Mouse (Mus musculus) neural tube, embryonic 15.5 days (tissue): ENCODE results near the gene 1700069L16Rik. TPM values are rescaled to one million over a fixed set of nuclear protein-coding genes. Genes with fewer than 3 reads are reported as not detected.

Experiments
- ATAC-seq: fragments of 200-750 bp; cut with Nextera tagmentation; 2 replicates; pipeline ENCODE4 v1.8.0; 2017; ENCODE audit warnings: mild to moderate bottlenecking, moderate TSS enrichment, moderate library complexity; ENCODE audit not compliant: low FRiP score
- H3K27ac ChIP-seq: fragments of 300-500 bp; sonication (generic); replicated peaks from 2 replicates; pipeline ENCODE4 v1.5.1; 2015; ENCODE audit warnings: mild to moderate bottlenecking, inconsistent platforms
- H3K27me3 ChIP-seq: fragments of 300-500 bp; sonication (generic); replicated peaks from 2 replicates; pipeline ENCODE4 v1.6.1; 2015; ENCODE audit warnings: inconsistent platforms
- H3K36me3 ChIP-seq: fragments of 300-500 bp; sonication (generic); 2 replicates; pipeline ENCODE4 v1.6.1; 2015; ENCODE audit warnings: inconsistent platforms
- H3K4me1 ChIP-seq: fragments of 300-500 bp; sonication (generic); 2 replicates; pipeline ENCODE4 v1.6.1; 2015; ENCODE audit warnings: inconsistent platforms
- H3K4me2 ChIP-seq: fragments of 300-500 bp; sonication (generic); 2 replicates; pipeline ENCODE4 v1.6.1; 2015; ENCODE audit warnings: inconsistent platforms, mild to moderate bottlenecking, moderate library complexity
- H3K4me3 ChIP-seq: fragments of 300-500 bp; sonication (generic); replicated peaks from 2 replicates; pipeline ENCODE4 v1.5.1; 2015; ENCODE audit warnings: mild to moderate bottlenecking, inconsistent platforms
- H3K9ac ChIP-seq: fragments of 300-500 bp; sonication (generic); replicated peaks from 2 replicates; pipeline ENCODE4 v1.6.1; 2015; ENCODE audit warnings: mild to moderate bottlenecking, inconsistent platforms
- H3K9me3 ChIP-seq: fragments of 300-500 bp; sonication (generic); replicated peaks from 2 replicates; pipeline ENCODE4 v1.6.1; 2016; ENCODE audit warnings: inconsistent platforms
- WGBS: fragments of 180-500 bp; shearing (Covaris S2); methylation state at CpG from one replicate; pipeline ENCODE4 v1.1.7; 2015; ENCODE audit warnings: mixed read lengths; 5-methylcytosine and 5-hydroxymethylcytosine counted together
- polyA plus RNA-seq: library from polyadenylated mRNA; unstranded; fragments of >200 nt; fragmentation: Nextera tagmentation; extraction: Ambion mirVana; gene quantifications from 2 replicates; pipeline ENCODE4 v1.2.1, GENCODE M21; 2015

1700069L16Rik gene
- not detected in 2 replicates for polyA plus RNA-seq

GRCm38 (mm10) chr5:113724446-113724845, at the start of gene 1700069L16Rik:
1700069L16Rik (minus strand) TSS chr5:113724772.
- Histone ChIP-seq H3K27me3 (no peaks in the 10 kb centered on the region), H3K4me2 (no peak within 1 kb of the TSS), H3K9me3 (no peaks in the 10 kb centered on the region), H3K4me3 (no peak within 1 kb of the TSS), H3K9ac (no peak within 1 kb of the TSS), H3K36me3 (no peaks in the 10 kb centered on the region), H3K4me1 (peaks cover 18% of the 10 kb centered on the region), H3K27ac (no peak within 1 kb of the TSS)
- WGBS: 4% methylated on average over 15 of the region's 15 CpGs
- peak; percentile 77; the same call in 1 of the 2 replicates for ATAC-seq

GRCm38 (mm10) chr5:113773664-113774063, 49.1 kb upstream of the 1700069L16Rik start:
- Histone ChIP-seq H3K4me2 (peak overlapping the region; percentile 92), H3K4me3 (peak overlapping the region; percentile 99), H3K27me3 (no peaks in the 10 kb centered on the region), H3K9me3 (no peaks in the 10 kb centered on the region), H3K27ac (no peak overlapping the region; the same call in 1 of the 2 replicates), H3K9ac (peak overlapping the region; percentile 67; the same call in 1 of the 2 replicates), H3K4me1 (peaks cover 32% of the 10 kb centered on the region), H3K36me3 (peaks cover 33% of the 10 kb centered on the region)
- WGBS: 0% methylated on average over 7 of the region's 7 CpGs
- ATAC-seq: no peak; the same call in 1 of the 2 replicates

GRCm38 (mm10) chr5:113772905-113773519, 48.4 kb upstream of the 1700069L16Rik start:
- Histone ChIP-seq H3K36me3 (peaks cover 34% of the 10 kb centered on the region), H3K4me2 (peak overlapping the region; percentile 92), H3K9ac (peak overlapping the region; percentile 67), H3K27me3 (no peaks in the 10 kb centered on the region), H3K27ac (peak overlapping the region; percentile 100), H3K4me1 (peaks cover 36% of the 10 kb centered on the region), H3K4me3 (peak overlapping the region; percentile 99), H3K9me3 (no peaks in the 10 kb centered on the region)
- peak; percentile 49 for ATAC-seq
- WGBS: 2% methylated on average over 30 of the region's 38 CpGs

GRCm38 (mm10) chr5:113772450-113772895, 47.9 kb upstream of the 1700069L16Rik start, which contains the start of the genes Sart3 and Iscu:
Sart3 (minus strand) TSS chr5:113772510.
Iscu (plus strand) TSS chr5:113772748.
- peak within 1 kb of the TSS; percentile 83 for H3K9ac ChIP-seq
- peaks cover 35% of the 10 kb centered on the region for H3K36me3 ChIP-seq
- 0% methylated on average over 49 of the region's 49 CpGs for WGBS
- peak within 1 kb of the TSS; percentile 100 for H3K27ac ChIP-seq
- no peaks in the 10 kb centered on the region for H3K9me3 ChIP-seq
- H3K4me3 ChIP-seq: peak within 1 kb of the TSS; percentile 99
- H3K4me1 ChIP-seq: peaks cover 38% of the 10 kb centered on the region
- peak within 1 kb of the TSS; percentile 92 for H3K4me2 ChIP-seq
- no peaks in the 10 kb centered on the region for H3K27me3 ChIP-seq
- peak; percentile 89 for ATAC-seq

- Histone ChIP-seq H3K9ac (peak overlapping the region; percentile 83), H3K9me3 (no peaks in the 10 kb centered on the region), H3K36me3 (peaks cover 33% of the 10 kb centered on the region), H3K4me2 (peak overlapping the region; percentile 92), H3K4me1 (peaks cover 38% of the 10 kb centered on the region), H3K27me3 (no peaks in the 10 kb centered on the region), H3K27ac (peak overlapping the region; percentile 100), H3K4me3 (peak overlapping the region; percentile 99)
- WGBS: under 1% methylated on average over 89 of the region's 97 CpGs
- peak; percentile 85 for ATAC-seq
Observed at GRCm38 (mm10) chr5:113771213-113772162, 46.9 kb upstream of the 1700069L16Rik start.

GRCm38 (mm10) chr5:113768806-113769205, 44.2 kb upstream of the 1700069L16Rik start:
- no peak for ATAC-seq
- 92% methylated on average over 8 of the region's 8 CpGs for WGBS
- H3K9me3 ChIP-seq: no peaks in the 10 kb centered on the region
- no peaks in the 10 kb centered on the region for H3K27me3 ChIP-seq
- no peak overlapping the region for H3K4me2 ChIP-seq
- no peak overlapping the region for H3K9ac ChIP-seq
- no peak overlapping the region for H3K4me3 ChIP-seq
- H3K4me1 ChIP-seq: peaks cover 34% of the 10 kb centered on the region
- H3K36me3 ChIP-seq: peaks cover 15% of the 10 kb centered on the region
- no peak overlapping the region for H3K27ac ChIP-seq

GRCm38 (mm10) chr5:113765641-113766526, 41.3 kb upstream of the 1700069L16Rik start:
- no peak for ATAC-seq
- H3K4me2 ChIP-seq: no peak overlapping the region
- H3K4me1 ChIP-seq: peaks cover 26% of the 10 kb centered on the region
- H3K4me3 ChIP-seq: no peak overlapping the region
- H3K27ac ChIP-seq: no peak overlapping the region
- no peak overlapping the region for H3K9ac ChIP-seq
- peaks cover 37% of the 10 kb centered on the region for H3K36me3 ChIP-seq
- no peaks in the 10 kb centered on the region for H3K27me3 ChIP-seq
- WGBS: 86% methylated on average over 13 of the region's 13 CpGs
- H3K9me3 ChIP-seq: no peaks in the 10 kb centered on the region

- WGBS: 91% methylated on average over 7 of the region's 7 CpGs
- no peaks in the 10 kb centered on the region for H3K27me3 ChIP-seq
- peaks cover 50% of the 10 kb centered on the region for H3K36me3 ChIP-seq
- H3K4me1 ChIP-seq: peaks cover 13% of the 10 kb centered on the region
- ATAC-seq: no peak
- no peak overlapping the region for H3K27ac ChIP-seq
- H3K9me3 ChIP-seq: no peaks in the 10 kb centered on the region
- no peak overlapping the region for H3K9ac ChIP-seq
- H3K4me3 ChIP-seq: no peak overlapping the region
- H3K4me2 ChIP-seq: no peak overlapping the region
Observed at GRCm38 (mm10) chr5:113764426-113764825, 39.9 kb upstream of the 1700069L16Rik start.

GRCm38 (mm10) chr5:113761585-113761984, 37.0 kb upstream of the 1700069L16Rik start:
- no peaks in the 10 kb centered on the region for H3K4me1 ChIP-seq
- H3K4me2 ChIP-seq: no peak overlapping the region
- no peaks in the 10 kb centered on the region for H3K27me3 ChIP-seq
- H3K9ac ChIP-seq: no peak overlapping the region
- H3K36me3 ChIP-seq: peaks cover 68% of the 10 kb centered on the region
- no peaks in the 10 kb centered on the region for H3K9me3 ChIP-seq
- 94% methylated on average over 2 of the region's 2 CpGs for WGBS
- no peak overlapping the region for H3K4me3 ChIP-seq
- no peak for ATAC-seq
- H3K27ac ChIP-seq: no peak overlapping the region

- Histone ChIP-seq H3K4me3 (no peak overlapping the region), H3K9ac (no peak overlapping the region), H3K27me3 (no peaks in the 10 kb centered on the region), H3K27ac (no peak overlapping the region), H3K9me3 (no peaks in the 10 kb centered on the region), H3K36me3 (peaks cover 98% of the 10 kb centered on the region), H3K4me1 (no peaks in the 10 kb centered on the region), H3K4me2 (no peak overlapping the region)
- ATAC-seq: no peak
- WGBS: 93% methylated on average over 15 of the region's 15 CpGs
Observed at GRCm38 (mm10) chr5:113755347-113756030, 30.9 kb upstream of the 1700069L16Rik start.
